Mouse (Mus musculus): ENCODE measurements around the gene Syt9. TPM values are rescaled to one million over a fixed set of nuclear protein-coding genes. Genes with fewer than 3 reads are reported as not detected.

The Syt9 gene
- polyA plus RNA-seq, 1 experiment from 2014 or later: 1.9 TPM

- no peak overlapping the region for H3K4me2 ChIP-seq (ENCODE audit: low read depth, low read length)
- H3K36me3 ChIP-seq (ENCODE audit: control insufficient read depth, insufficient read depth, low read length): no peaks in the 10 kb centered on the region
- no peak overlapping the region for H3K27ac ChIP-seq (ENCODE audit: low read length)
- H3K9ac ChIP-seq (ENCODE audit: low read length): no peak overlapping the region
- no peaks in the 10 kb centered on the region for H3K9me3 ChIP-seq (replicated peaks; ENCODE audit: control insufficient read depth, low read length)
- no peak overlapping the region for H3K4me3 ChIP-seq (replicated peaks; ENCODE audit: low read length)
- no peak for ATAC-seq (ENCODE audit: insufficient read depth, low FRiP score)
- H3K4me1 ChIP-seq (ENCODE audit: control insufficient read depth, insufficient read depth, low read length): no peaks in the 10 kb centered on the region
- H3K27me3 ChIP-seq (ENCODE audit: control insufficient read depth, insufficient read depth, low read length): no peaks in the 10 kb centered on the region
Observed at GRCm38 (mm10) chr7:107495428-107495827, 124.9 kb downstream of the Syt9 start.

- 81% methylated on average over 7 of the region's 7 CpGs for WGBS
Observed at GRCm38 (mm10) chr7:107496923-107497322, 126.4 kb downstream of the Syt9 start.

GRCm38 (mm10) chr7:107500641-107501040 is 130.1 kb downstream of the Syt9 start:
- no peak overlapping the region for H3K4me2 ChIP-seq (ENCODE audit: low read depth, low read length)
- no peaks in the 10 kb centered on the region for H3K9me3 ChIP-seq (replicated peaks; ENCODE audit: control insufficient read depth, low read length)
- H3K9ac ChIP-seq (ENCODE audit: low read length): no peak overlapping the region
- ATAC-seq (ENCODE audit: insufficient read depth, low FRiP score): no peak
- no peak overlapping the region for H3K27ac ChIP-seq (ENCODE audit: low read length)
- no peaks in the 10 kb centered on the region for H3K36me3 ChIP-seq (ENCODE audit: control insufficient read depth, insufficient read depth, low read length)
- no peak overlapping the region for H3K4me3 ChIP-seq (replicated peaks; ENCODE audit: low read length)
- no peaks in the 10 kb centered on the region for H3K27me3 ChIP-seq (ENCODE audit: control insufficient read depth, insufficient read depth, low read length)
- 67% methylated on average over 7 of the region's 7 CpGs for WGBS
- H3K4me1 ChIP-seq (ENCODE audit: control insufficient read depth, insufficient read depth, low read length): no peaks in the 10 kb centered on the region

More at GRCm38 (mm10) chr7:107496923-107497322, 126.4 kb downstream of the Syt9 start:
- H3K36me3 ChIP-seq (ENCODE audit: control insufficient read depth, insufficient read depth, low read length): no peaks in the 10 kb centered on the region
- ATAC-seq (ENCODE audit: insufficient read depth, low FRiP score): no peak
- no peak overlapping the region for H3K9ac ChIP-seq (ENCODE audit: low read length)
- H3K4me3 ChIP-seq (replicated peaks; ENCODE audit: low read length): no peak overlapping the region
- H3K9me3 ChIP-seq (replicated peaks; ENCODE audit: control insufficient read depth, low read length): no peaks in the 10 kb centered on the region
- no peaks in the 10 kb centered on the region for H3K27me3 ChIP-seq (ENCODE audit: control insufficient read depth, insufficient read depth, low read length)
- no peak overlapping the region for H3K27ac ChIP-seq (ENCODE audit: low read length)
- no peaks in the 10 kb centered on the region for H3K4me1 ChIP-seq (ENCODE audit: control insufficient read depth, insufficient read depth, low read length)
- no peak overlapping the region for H3K4me2 ChIP-seq (ENCODE audit: low read depth, low read length)

DNA sequence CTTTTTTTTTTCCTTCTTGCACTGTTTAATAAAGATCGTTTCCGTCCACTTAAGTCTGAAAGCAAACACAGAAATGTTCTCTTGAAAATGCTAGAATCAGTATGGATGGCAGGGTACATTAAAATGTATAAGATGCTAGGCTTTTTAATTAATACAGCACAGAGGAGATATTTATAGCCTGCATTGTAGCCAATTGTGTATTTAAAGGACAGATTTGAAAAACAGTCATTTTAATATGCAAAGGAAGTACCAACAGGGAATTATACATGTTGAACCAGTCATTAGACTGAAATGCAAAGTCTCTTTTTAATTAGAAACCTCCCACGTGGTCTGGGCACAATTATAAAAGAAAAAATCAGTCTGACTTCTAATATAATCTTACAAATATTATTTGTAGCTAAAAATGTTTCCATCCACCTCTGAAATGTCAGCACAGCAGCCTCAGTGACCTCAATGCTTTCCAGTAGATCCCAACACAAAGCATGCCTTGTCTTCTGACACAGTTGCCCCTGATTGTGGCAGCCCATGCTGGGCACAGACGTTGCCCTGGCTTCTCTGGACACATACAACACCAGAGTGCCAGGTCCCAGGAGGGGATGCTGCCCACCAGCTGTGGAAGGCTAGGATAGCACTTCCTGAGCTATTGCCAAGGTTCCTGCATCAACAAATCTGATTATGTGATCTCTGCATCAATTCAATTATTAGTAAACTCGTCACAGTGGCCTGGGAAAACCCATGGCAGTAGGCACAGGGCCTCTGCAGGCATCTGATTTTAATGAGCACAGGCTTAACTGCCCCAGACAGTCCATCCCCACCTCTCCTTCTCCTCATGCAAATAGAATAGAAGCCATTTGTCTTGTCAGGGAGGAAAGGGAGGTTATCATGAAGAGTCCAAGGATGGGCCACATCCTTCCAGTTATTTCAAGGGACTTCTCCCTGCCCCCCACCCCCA is 134.5 kb downstream of the Syt9 start:
- H3K4me1 ChIP-seq (ENCODE audit: control insufficient read depth, insufficient read depth, low read length): no peaks in the 10 kb centered on the region
- WGBS: 51% methylated on average over 5 of the region's 5 CpGs

DNA sequence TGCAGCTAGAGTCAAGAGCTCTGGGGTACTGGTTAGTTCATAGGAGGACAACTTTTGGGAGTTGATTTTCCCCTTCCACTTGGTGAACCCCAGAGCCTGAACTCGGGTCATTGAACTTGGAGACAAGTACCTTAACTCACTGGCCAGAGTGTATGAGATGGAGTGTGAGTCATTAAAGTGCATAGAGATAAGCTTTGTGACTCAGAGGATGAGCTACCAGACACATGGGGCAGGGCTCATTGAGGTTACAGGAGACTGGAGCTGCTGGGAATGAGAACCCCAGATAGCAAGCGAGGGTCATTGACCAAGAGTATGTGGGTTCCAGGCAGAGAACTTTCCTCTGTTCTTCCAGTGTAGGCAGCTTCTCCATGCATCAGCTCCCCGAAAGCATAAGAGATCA is 137.4 kb downstream of the Syt9 start:
- WGBS: 77% methylated on average over 3 of the region's 3 CpGs
- Histone ChIP-seq H3K27me3 (ENCODE audit: control insufficient read depth, insufficient read depth, low read length) (no peaks in the 10 kb centered on the region), H3K4me1 (ENCODE audit: control insufficient read depth, insufficient read depth, low read length) (no peaks in the 10 kb centered on the region), H3K36me3 (ENCODE audit: control insufficient read depth, insufficient read depth, low read length) (no peaks in the 10 kb centered on the region), H3K27ac (ENCODE audit: low read length) (no peak overlapping the region), H3K9ac (ENCODE audit: low read length) (no peak overlapping the region), H3K9me3 (replicated peaks; ENCODE audit: control insufficient read depth, low read length) (no peaks in the 10 kb centered on the region), H3K4me2 (ENCODE audit: low read depth, low read length) (no peak overlapping the region), H3K4me3 (replicated peaks; ENCODE audit: low read length) (no peak overlapping the region)
- ATAC-seq (ENCODE audit: insufficient read depth, low FRiP score): no peak

More for the DNA sequence above, 134.5 kb downstream of the Syt9 start:
- no peaks in the 10 kb centered on the region for H3K9me3 ChIP-seq (replicated peaks; ENCODE audit: control insufficient read depth, low read length)
- H3K4me2 ChIP-seq (ENCODE audit: low read depth, low read length): no peak overlapping the region
- H3K4me3 ChIP-seq (replicated peaks; ENCODE audit: low read length): no peak overlapping the region
- no peak for ATAC-seq (ENCODE audit: insufficient read depth, low FRiP score)
- H3K27ac ChIP-seq (ENCODE audit: low read length): no peak overlapping the region
- no peaks in the 10 kb centered on the region for H3K27me3 ChIP-seq (ENCODE audit: control insufficient read depth, insufficient read depth, low read length)
- no peak overlapping the region for H3K9ac ChIP-seq (ENCODE audit: low read length)
- H3K36me3 ChIP-seq (ENCODE audit: control insufficient read depth, insufficient read depth, low read length): no peaks in the 10 kb centered on the region

DNA sequence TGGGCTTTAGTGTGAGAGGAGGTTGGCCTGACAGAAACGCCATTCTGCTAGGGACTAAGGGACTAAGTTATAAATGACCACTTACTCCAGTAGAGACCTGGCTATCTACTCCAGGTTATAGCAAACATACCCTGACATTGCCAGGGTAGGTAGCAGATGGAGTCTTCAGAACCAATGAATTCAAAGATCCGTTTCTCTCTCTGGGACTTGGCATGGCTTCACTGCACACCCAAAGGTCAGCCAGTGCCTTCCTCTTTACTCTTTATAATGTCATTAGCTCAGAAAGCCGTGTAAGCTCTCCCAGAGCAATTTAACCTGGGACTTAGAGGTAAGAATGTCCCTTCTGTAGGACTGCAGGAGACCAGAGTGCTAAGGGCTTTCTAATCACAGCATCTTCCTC is 139.2 kb downstream of the Syt9 start:
- H3K4me2 ChIP-seq (ENCODE audit: low read depth, low read length): no peak overlapping the region
- 74% methylated on average over 3 of the region's 3 CpGs for WGBS
- H3K4me1 ChIP-seq (ENCODE audit: control insufficient read depth, insufficient read depth, low read length): no peaks in the 10 kb centered on the region
- no peak overlapping the region for H3K9ac ChIP-seq (ENCODE audit: low read length)
- no peak for ATAC-seq (ENCODE audit: insufficient read depth, low FRiP score)
- no peaks in the 10 kb centered on the region for H3K36me3 ChIP-seq (ENCODE audit: control insufficient read depth, insufficient read depth, low read length)
- no peak overlapping the region for H3K4me3 ChIP-seq (replicated peaks; ENCODE audit: low read length)
- no peak overlapping the region for H3K27ac ChIP-seq (ENCODE audit: low read length)
- H3K9me3 ChIP-seq (replicated peaks; ENCODE audit: control insufficient read depth, low read length): no peaks in the 10 kb centered on the region
- H3K27me3 ChIP-seq (ENCODE audit: control insufficient read depth, insufficient read depth, low read length): no peaks in the 10 kb centered on the region

- Histone ChIP-seq H3K4me2 (ENCODE audit: low read depth, low read length) (no peak overlapping the region), H3K9ac (ENCODE audit: low read length) (no peak overlapping the region), H3K36me3 (ENCODE audit: control insufficient read depth, insufficient read depth, low read length) (no peaks in the 10 kb centered on the region), H3K4me1 (ENCODE audit: control insufficient read depth, insufficient read depth, low read length) (0 out of 2 replicates have a peak, but pooled peaks cover 5% of the 10 kb centered on the region), H3K4me3 (replicated peaks; ENCODE audit: low read length) (no peak overlapping the region), H3K27ac (ENCODE audit: low read length) (no peak overlapping the region), H3K9me3 (replicated peaks; ENCODE audit: control insufficient read depth, low read length) (no peaks in the 10 kb centered on the region), H3K27me3 (ENCODE audit: control insufficient read depth, insufficient read depth, low read length) (no peaks in the 10 kb centered on the region)
- 35% methylated on average over 8 of the region's 8 CpGs for WGBS
- ATAC-seq (ENCODE audit: insufficient read depth, low FRiP score): peak; percentile 60; the same call in 1 of the 2 replicates
Observed at GRCm38 (mm10) chr7:107516704-107517410, 146.3 kb downstream of the Syt9 start.

DNA sequence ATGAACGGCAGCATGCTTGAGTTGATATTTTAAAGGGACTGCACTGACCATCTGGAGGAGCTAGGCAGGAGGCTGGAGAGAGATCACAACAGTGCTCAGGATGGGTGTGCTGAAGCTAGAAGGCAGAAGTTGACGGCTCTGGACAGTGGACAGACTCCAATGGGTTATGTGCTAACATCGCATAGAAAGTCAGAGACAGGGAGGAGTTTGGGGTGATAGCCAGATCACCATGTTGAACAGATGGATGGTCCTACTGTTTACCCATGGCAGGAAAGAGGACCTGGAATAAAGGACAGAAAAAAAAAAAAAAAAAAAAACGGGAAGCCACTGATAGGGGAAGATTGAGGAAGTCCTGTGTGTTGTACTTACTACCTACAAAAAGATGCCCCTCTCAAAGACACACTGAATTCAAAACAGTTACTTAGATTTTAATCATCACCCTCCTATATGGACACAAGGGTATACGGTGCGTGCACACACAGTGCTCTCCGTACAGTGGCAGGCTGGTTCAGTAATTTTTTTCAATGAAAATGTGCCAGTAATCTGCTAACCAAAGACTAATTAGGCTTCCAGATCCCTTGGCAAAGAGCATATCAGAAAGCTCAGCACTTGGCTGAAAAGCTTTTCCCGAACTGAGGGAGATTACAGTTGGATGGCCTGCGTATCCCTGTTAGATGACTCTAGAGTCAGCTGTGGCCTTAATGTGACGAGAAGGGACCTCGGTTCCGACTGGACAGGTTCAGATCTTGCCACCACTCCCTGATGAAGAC is 148.9 kb downstream of the Syt9 start:
- Histone ChIP-seq H3K27me3 (ENCODE audit: control insufficient read depth, insufficient read depth, low read length) (no peaks in the 10 kb centered on the region), H3K4me2 (ENCODE audit: low read depth, low read length) (no peak overlapping the region), H3K9ac (ENCODE audit: low read length) (no peak overlapping the region), H3K27ac (ENCODE audit: low read length) (no peak overlapping the region), H3K4me1 (ENCODE audit: control insufficient read depth, insufficient read depth, low read length) (0 out of 2 replicates have a peak, but pooled peaks cover 5% of the 10 kb centered on the region), H3K36me3 (ENCODE audit: control insufficient read depth, insufficient read depth, low read length) (no peaks in the 10 kb centered on the region), H3K4me3 (replicated peaks; ENCODE audit: low read length) (no peak overlapping the region), H3K9me3 (replicated peaks; ENCODE audit: control insufficient read depth, low read length) (no peaks in the 10 kb centered on the region)
- ATAC-seq (ENCODE audit: insufficient read depth, low FRiP score): no peak
- WGBS: 85% methylated on average over 12 of the region's 12 CpGs
